Mouse (Mus musculus) midbrain, postnatal 0 days (tissue): ENCODE measurements around the gene Entpd3. TPM values are rescaled to one million over a fixed set of nuclear protein-coding genes. Genes with fewer than 3 reads are reported as not detected.
A peak's percentile ranks its signal among the peaks of the same experiment; 100 is the strongest.

Experiments used
- ATAC-seq: fragments of 200-750 bp; cut with Nextera tagmentation; 2 replicates; pipeline ENCODE4 v1.8.0; 2017; ENCODE audit warnings: moderate number of reproducible peaks, mild to moderate bottlenecking, moderate TSS enrichment, moderate library complexity; ENCODE audit not compliant: low FRiP score
- DNase-seq: peaks from one replicate; pipeline ENCODE4 v3.0.0-alpha.2; 2015; ENCODE audit warnings: low spot score
- H3K27ac ChIP-seq: fragments of 300-500 bp; sonication (generic); 2 replicates; pipeline ENCODE4 v1.5.1; 2014; ENCODE audit warnings: low read depth, mild to moderate bottlenecking, low read length, mixed read lengths
- H3K27me3 ChIP-seq: fragments of 300-500 bp; sonication (generic); 2 replicates; pipeline ENCODE4 v1.6.1; 2014; ENCODE audit warnings: low read length, control low read depth, mixed read lengths; ENCODE audit not compliant: insufficient read depth
- H3K36me3 ChIP-seq: fragments of 300-500 bp; sonication (generic); 2 replicates; pipeline ENCODE4 v1.6.1; 2014; ENCODE audit warnings: low read length, control low read depth, mixed read lengths; ENCODE audit not compliant: insufficient read depth
- H3K4me1 ChIP-seq: fragments of 300-500 bp; sonication (generic); 2 replicates; pipeline ENCODE4 v1.6.1; 2014; ENCODE audit warnings: mild to moderate bottlenecking, control low read depth, antibody characterized with exemption, low read length, mixed read lengths; ENCODE audit not compliant: insufficient read depth
- H3K4me2 ChIP-seq: fragments of 300-500 bp; sonication (generic); 2 replicates; pipeline ENCODE4 v1.6.1; 2014; ENCODE audit warnings: low read depth, mild to moderate bottlenecking, low read length, mixed read lengths; ENCODE audit not compliant: poor library complexity, severe bottlenecking
- H3K4me3 ChIP-seq: fragments of 300-500 bp; sonication (generic); 2 replicates; pipeline ENCODE4 v1.5.1; 2014; ENCODE audit warnings: low read depth, mild to moderate bottlenecking, low read length, moderate library complexity
- H3K9ac ChIP-seq: fragments of 300-500 bp; sonication (generic); replicated peaks from 2 replicates; pipeline ENCODE4 v1.6.1; 2014; ENCODE audit warnings: mild to moderate bottlenecking, low read length, moderate library complexity, mixed read lengths; ENCODE audit not compliant: poor library complexity, severe bottlenecking
- H3K9me3 ChIP-seq: fragments of 300-500 bp; sonication (generic); 2 replicates; pipeline ENCODE4 v1.6.1; 2016; ENCODE audit warnings: low read length, control low read depth
- CTCF ChIP-seq: IDR thresholded peaks from 2 replicates; pipeline ENCODE4 v1.5.1; 2016; ENCODE audit warnings: antibody characterized with exemption, mild to moderate bottlenecking
- WGBS: fragments of 180-500 bp; shearing (Covaris S2); extraction: QIAGEN DNeasy Blood & Tissue Kit; methylation state at CpG from one replicate; pipeline ENCODE4 v1.1.7; 2014; 5-methylcytosine and 5-hydroxymethylcytosine counted together
- polyA plus RNA-seq: library from polyadenylated mRNA; unstranded; fragments of >200 nt; fragmentation: Nextera tagmentation; extraction: Ambion mirVana; gene quantifications from 2 replicates; pipeline ENCODE4 v1.2.1, GENCODE M21; 2015
- total RNA-seq: library from RNA; depleted of rRNA; stranded (reverse); fragments of >200 nt; gene quantifications from 2 replicates; pipeline ENCODE4 v1.2.3, GENCODE M21; 2014

Gene Entpd3
- total and polyA plus RNA-seq, 2 experiments from 2014 or later: 4.7 to 9.0 TPM

GRCm38 (mm10) chr9:120595306-120595705 lies 55.7 kb downstream of the Entpd3 start:
- Histone ChIP-seq H3K4me2 (no peak overlapping the region), H3K4me3 (no peak overlapping the region), H3K36me3 (no peaks in the 10 kb centered on the region), H3K9ac (no peak overlapping the region), H3K27ac (no peak overlapping the region), H3K27me3 (no peaks in the 10 kb centered on the region), H3K9me3 (no peaks in the 10 kb centered on the region), H3K4me1 (no peaks in the 10 kb centered on the region)
- ATAC-seq (no peak), DNase-seq (peak; percentile 45)
- 62% methylated on average over 4 of the region's 4 CpGs for WGBS
- no peak for TF ChIP-seq CTCF

- no peaks in the 10 kb centered on the region for H3K4me1 ChIP-seq
- H3K27me3 ChIP-seq: no peaks in the 10 kb centered on the region
- H3K9ac ChIP-seq: no peak overlapping the region
- WGBS: 19% methylated on average over 17 of the region's 17 CpGs
- ATAC-seq: peak; percentile 60; the same call in 1 of the 2 replicates
- no peaks in the 10 kb centered on the region for H3K36me3 ChIP-seq
- H3K27ac ChIP-seq: no peak overlapping the region
- no peak overlapping the region for H3K4me3 ChIP-seq
- DNase-seq: peak; percentile 74
- H3K4me2 ChIP-seq: no peak overlapping the region
- peak; percentile 98 for TF ChIP-seq CTCF
- no peaks in the 10 kb centered on the region for H3K9me3 ChIP-seq
Measured at GRCm38 (mm10) chr9:120601488-120602171, 62.0 kb downstream of the Entpd3 start.

GRCm38 (mm10) chr9:120602172-120602838 lies 62.7 kb downstream of the Entpd3 start:
- WGBS: 47% methylated on average over 17 of the region's 17 CpGs
- Histone ChIP-seq H3K4me2 (peak overlapping the region; percentile 31), H3K27ac (no peak overlapping the region), H3K9ac (no peak overlapping the region), H3K36me3 (no peaks in the 10 kb centered on the region), H3K4me3 (no peak overlapping the region), H3K4me1 (no peaks in the 10 kb centered on the region), H3K27me3 (no peaks in the 10 kb centered on the region), H3K9me3 (peaks cover 1% of the 10 kb centered on the region; the same call in 1 of the 2 replicates)
- no peak for TF ChIP-seq CTCF
- 0 out of 2 replicates have a peak, but pooled peaks have one; percentile 52 for ATAC-seq
- DNase-seq: no peak

GRCm38 (mm10) chr9:120602839-120603511 lies 63.4 kb downstream of the Entpd3 start:
- H3K36me3 ChIP-seq: no peaks in the 10 kb centered on the region
- peaks cover 6% of the 10 kb centered on the region for H3K9me3 ChIP-seq
- H3K4me1 ChIP-seq: no peaks in the 10 kb centered on the region
- peak; percentile 98 for TF ChIP-seq CTCF
- no peak overlapping the region for H3K9ac ChIP-seq
- DNase-seq (peak; percentile 83), ATAC-seq (peak; percentile 83; the same call in 1 of the 2 replicates)
- peak overlapping the region; percentile 31 for H3K4me2 ChIP-seq
- 3% methylated on average over 23 of the region's 23 CpGs for WGBS
- H3K4me3 ChIP-seq: no peak overlapping the region
- H3K27me3 ChIP-seq: no peaks in the 10 kb centered on the region
- no peak overlapping the region for H3K27ac ChIP-seq

- WGBS: 17% methylated on average over 10 of the region's 10 CpGs
- H3K9ac ChIP-seq: no peak overlapping the region
- no peak for ATAC-seq
- H3K4me3 ChIP-seq: no peak overlapping the region
- no peak overlapping the region for H3K27ac ChIP-seq
- H3K4me2 ChIP-seq: peak overlapping the region; percentile 31
- TF ChIP-seq CTCF: no peak
- DNase-seq: no peak
- H3K36me3 ChIP-seq: no peaks in the 10 kb centered on the region
- no peaks in the 10 kb centered on the region for H3K27me3 ChIP-seq
- peaks cover 6% of the 10 kb centered on the region for H3K9me3 ChIP-seq
- H3K4me1 ChIP-seq: no peaks in the 10 kb centered on the region
Measured at GRCm38 (mm10) chr9:120603512-120603908, 63.9 kb downstream of the Entpd3 start.

- no peak overlapping the region for H3K27ac ChIP-seq
- H3K27me3 ChIP-seq: no peaks in the 10 kb centered on the region
- WGBS: 37% methylated on average over 12 of the region's 12 CpGs
- no peaks in the 10 kb centered on the region for H3K4me1 ChIP-seq
- ATAC-seq (no peak), DNase-seq (no peak)
- peaks cover 6% of the 10 kb centered on the region for H3K9me3 ChIP-seq
- H3K36me3 ChIP-seq: no peaks in the 10 kb centered on the region
- no peak overlapping the region for H3K9ac ChIP-seq
- TF ChIP-seq CTCF: no peak
- no peak overlapping the region for H3K4me3 ChIP-seq
- H3K4me2 ChIP-seq: no peak overlapping the region
Measured at GRCm38 (mm10) chr9:120603956-120604355, 64.3 kb downstream of the Entpd3 start.
